Mouse (Mus musculus) G1E (cell line): Measurements from ENCODE around the gene Ilf3. TPM values are rescaled to one million over a fixed set of nuclear protein-coding genes. Genes with fewer than 3 reads are reported as not detected.
A peak's percentile ranks its signal among the peaks of the same experiment; 100 is the strongest.
"Not testable (repeated sequence)": the region's sequence is repeated elsewhere in the genome, so short reads cannot be mapped to it uniquely, and the experiment has no call there.

ENCODE experiments used
- ATAC-seq: 2 replicates; pipeline ENCODE4 v1.8.0; 2016; ENCODE audit warnings: mild to moderate bottlenecking; ENCODE audit not compliant: insufficient number of reproducible peaks, poor library complexity, low FRiP score, severe bottlenecking; ENCODE audit errors: extremely low read depth
- DNase-seq: peaks from one replicate; pipeline ENCODE4 v3.0.0; 2012; ENCODE audit warnings: low spot score
- H3K27me3 ChIP-seq: 2 replicates; pipeline ENCODE4 v1.6.1; 2012; ENCODE audit warnings: mild to moderate bottlenecking, low read length, inconsistent platforms; ENCODE audit not compliant: insufficient read depth
- H3K36me3 ChIP-seq: replicated peaks from 2 replicates; pipeline ENCODE3; 2012; ENCODE audit warnings: mild to moderate bottlenecking, inconsistent platforms
- H3K4me1 ChIP-seq: 2 replicates; pipeline ENCODE4 v1.6.1; 2012; ENCODE audit warnings: low read depth, low read length, inconsistent platforms, mixed read lengths; ENCODE audit not compliant: insufficient read depth
- H3K4me3 ChIP-seq: 2 replicates; pipeline ENCODE4 v1.5.1; 2012; ENCODE audit warnings: low read depth, mild to moderate bottlenecking, inconsistent platforms, low read length, moderate library complexity, mixed read lengths
- H3K9me3 ChIP-seq: replicated peaks from 2 replicates; pipeline ENCODE4 v1.6.1; 2012; ENCODE audit warnings: inconsistent platforms
- CTCF ChIP-seq: IDR thresholded peaks from 2 replicates; pipeline ENCODE4 v1.5.1; 2012; ENCODE audit warnings: low read depth, low read length, inconsistent platforms, mixed read lengths
- GATA1 ChIP-seq: IDR thresholded peaks from 2 replicates; pipeline ENCODE4 v1.6.1; 2012; ENCODE audit warnings: borderline replicate concordance, low read length, inconsistent platforms, mixed read lengths
- GATA2 ChIP-seq: IDR thresholded peaks from 2 replicates; pipeline ENCODE4 v1.6.1; 2012; ENCODE audit warnings: low read depth, low read length, inconsistent platforms, borderline replicate concordance
- POLR2AphosphoS5 ChIP-seq: IDR thresholded peaks from 2 replicates; pipeline ENCODE4 v1.6.1; 2012; ENCODE audit warnings: low read depth, low read length, inconsistent platforms; ENCODE audit not compliant: insufficient replicate concordance
- TAL1 ChIP-seq: conservative IDR thresholded peaks from 2 replicates; pipeline ENCODE4 v1.6.1; 2012; ENCODE audit warnings: low read depth, low read length, inconsistent platforms, mixed read lengths
- polyA plus RNA-seq: library from polyadenylated mRNA; stranded (reverse); fragments of >175 nt; gene quantifications from 2 replicates; pipeline ENCODE4 v1.2.3, GENCODE M21; 2012
- total RNA-seq, 2 experiments: library from RNA; stranded (forward) in 1 of 2; stranded (reverse) in 1 of 2; fragments of 200-1000 nt in 1 of 2; fragments of >200 nt in 1 of 2; fragmentation: Nextera tagmentation in 1 of 2; gene quantifications; 2 replicates each; pipeline ENCODE4 v1.2.3; 2014 to 2017

Ilf3 gene
- total and polyA plus RNA-seq, 3 experiments = 81.3 to 123 (median 94.1) TPM

GRCm38 (mm10) chr9:21322211-21322916, 45.3 kb upstream of the Ilf3 start:
- no peak for DNase-seq
- Histone ChIP-seq H3K4me1 (peaks cover 51% of the 10 kb centered on the region), H3K4me3 (no peak overlapping the region)

GRCm38 (mm10) chr9:21322917-21323297, 44.8 kb upstream of the Ilf3 start:
- not testable (repeated sequence) for DNase-seq, ATAC-seq, H3K27me3 ChIP-seq, H3K4me3 ChIP-seq, H3K9me3 ChIP-seq
- Histone ChIP-seq H3K36me3 (peaks cover 27% of the 10 kb centered on the region), H3K4me1 (peaks cover 57% of the 10 kb centered on the region)

More at GRCm38 (mm10) chr9:21322211-21322916, 45.3 kb upstream of the Ilf3 start:
- no peak for ATAC-seq
- TF ChIP-seq TAL1 = no peak
- TF ChIP-seq CTCF = no peak
- TF ChIP-seq GATA1 = no peak
- TF ChIP-seq POLR2AphosphoS5 = no peak
- no peak for TF ChIP-seq GATA2
- no peaks in the 10 kb centered on the region; the same call in 1 of the 2 replicates for H3K9me3 ChIP-seq
- peaks cover 27% of the 10 kb centered on the region for H3K36me3 ChIP-seq
- H3K27me3 ChIP-seq = no peaks in the 10 kb centered on the region

GRCm38 (mm10) chr9:21324269-21324668, 43.4 kb upstream of the Ilf3 start:
- H3K9me3 ChIP-seq = no peaks in the 10 kb centered on the region; the same call in 1 of the 2 replicates
- no peak overlapping the region for H3K4me3 ChIP-seq
- no peak for ATAC-seq
- no peaks in the 10 kb centered on the region for H3K27me3 ChIP-seq
- H3K36me3 ChIP-seq = peaks cover 29% of the 10 kb centered on the region
- TF ChIP-seq GATA2 (no peak), CTCF (no peak), POLR2AphosphoS5 (no peak), GATA1 (no peak), TAL1 (no peak)
- DNase-seq = no peak
- H3K4me1 ChIP-seq = peaks cover 61% of the 10 kb centered on the region

GRCm38 (mm10) chr9:21327569-21327968, 40.1 kb upstream of the Ilf3 start:
- Histone ChIP-seq H3K9me3 (no peaks in the 10 kb centered on the region), H3K4me3 (no peak overlapping the region), H3K36me3 (peaks cover 39% of the 10 kb centered on the region), H3K4me1 (peaks cover 53% of the 10 kb centered on the region), H3K27me3 (no peaks in the 10 kb centered on the region)
- no peak for DNase-seq
- TF ChIP-seq GATA2 = no peak
- no peak for TF ChIP-seq TAL1
- TF ChIP-seq POLR2AphosphoS5 = no peak
- TF ChIP-seq CTCF = no peak
- TF ChIP-seq GATA1 = no peak
- no peak for ATAC-seq

- TF ChIP-seq CTCF = no peak
- DNase-seq (peak; percentile 62), ATAC-seq (peak; percentile 40; the same call in 1 of the 2 replicates)
- Histone ChIP-seq H3K27me3 (no peaks in the 10 kb centered on the region), H3K4me3 (no peak overlapping the region; the same call in 1 of the 2 replicates), H3K9me3 (no peaks in the 10 kb centered on the region), H3K4me1 (peaks cover 55% of the 10 kb centered on the region), H3K36me3 (peaks cover 39% of the 10 kb centered on the region)
Observed at GRCm38 (mm10) chr9:21328041-21328440, 39.6 kb upstream of the Ilf3 start.

- DNase-seq (no peak), ATAC-seq (no peak)
- peaks cover 56% of the 10 kb centered on the region for H3K4me1 ChIP-seq
- peaks cover 33% of the 10 kb centered on the region for H3K36me3 ChIP-seq
- no peaks in the 10 kb centered on the region for H3K27me3 ChIP-seq
- H3K9me3 ChIP-seq = no peaks in the 10 kb centered on the region
- TF ChIP-seq GATA2 (no peak), CTCF (no peak), TAL1 (no peak), GATA1 (no peak), POLR2AphosphoS5 (no peak)
- H3K4me3 ChIP-seq = no peak overlapping the region
Observed at GRCm38 (mm10) chr9:21329041-21329440, 38.6 kb upstream of the Ilf3 start.

- Histone ChIP-seq H3K36me3 (peaks cover 26% of the 10 kb centered on the region), H3K4me3 (no peak overlapping the region), H3K9me3 (no peaks in the 10 kb centered on the region), H3K4me1 (peaks cover 51% of the 10 kb centered on the region), H3K27me3 (no peaks in the 10 kb centered on the region)
- DNase-seq (no peak), ATAC-seq (no peak)
- TF ChIP-seq TAL1 (no peak), GATA2 (no peak), GATA1 (no peak), POLR2AphosphoS5 (no peak), CTCF (no peak)
Observed at GRCm38 (mm10) chr9:21329699-21330289, 37.9 kb upstream of the Ilf3 start.
